Mouse (Mus musculus): ENCODE measurements around the gene Zbtb16.

DNA sequence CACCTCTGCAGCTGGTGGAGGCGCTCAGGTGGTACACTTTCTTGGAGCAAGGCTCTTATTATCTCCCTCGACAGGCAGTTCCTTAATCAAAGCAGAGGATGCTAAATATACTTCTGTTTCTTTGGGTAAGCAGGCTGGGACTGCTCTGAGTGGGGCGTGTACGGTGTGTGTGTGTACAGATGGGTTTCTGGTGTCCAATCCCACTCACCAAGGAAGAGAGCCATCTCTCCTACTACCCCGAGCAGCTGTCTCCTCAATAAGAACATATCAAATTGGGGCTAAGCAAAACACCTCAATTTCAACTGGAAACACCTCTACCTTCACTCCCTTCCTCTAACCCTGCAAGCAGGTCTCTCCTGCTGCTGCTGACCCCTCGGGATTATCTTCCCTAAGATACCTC is 162.8 kb downstream of the Zbtb16 start:
- no peak for TF ChIP-seq CTCF (IDR thresholded peaks at IDR 0.05; ENCODE audit: insufficient read depth, low read depth, low read length)
- no peak for TF ChIP-seq POLR2A (IDR thresholded peaks at IDR 0.05; ENCODE audit: insufficient read depth, low read depth, low read length)

All from olfactory bulb, adult 2 months (tissue).